Mouse (Mus musculus) hindbrain, embryonic 15.5 days (tissue): Measurements from ENCODE around the gene Tesk2. TPM values are rescaled to one million over a fixed set of nuclear protein-coding genes. Genes with fewer than 3 reads are reported as not detected.
A peak's percentile ranks its signal among the peaks of the same experiment; 100 is the strongest.
"Not testable (repeated sequence)": the region's sequence is repeated elsewhere in the genome, so short reads cannot be mapped to it uniquely, and the experiment has no call there.

Experiments
- ATAC-seq: fragments of 200-750 bp; cut with Nextera tagmentation; 2 replicates; pipeline ENCODE4 v1.8.0; 2017; ENCODE audit warnings: low read depth, moderate number of reproducible peaks, moderate TSS enrichment; ENCODE audit not compliant: low FRiP score
- H3K27ac ChIP-seq: fragments of 300-500 bp; sonication (generic); replicated peaks from 2 replicates; pipeline ENCODE4 v1.5.1; 2015; ENCODE audit warnings: mild to moderate bottlenecking, inconsistent platforms
- H3K27me3 ChIP-seq: fragments of 300-500 bp; sonication (generic); 2 replicates; pipeline ENCODE4 v1.6.1; 2015; ENCODE audit warnings: control low read depth, inconsistent platforms
- H3K36me3 ChIP-seq: fragments of 300-500 bp; sonication (generic); 2 replicates; pipeline ENCODE4 v1.6.1; 2015; ENCODE audit warnings: control low read depth, inconsistent platforms
- H3K4me1 ChIP-seq: fragments of 300-500 bp; sonication (generic); replicated peaks from 2 replicates; pipeline ENCODE4 v1.6.1; 2015; ENCODE audit warnings: control low read depth, inconsistent platforms
- H3K4me2 ChIP-seq: fragments of 300-500 bp; sonication (generic); 2 replicates; pipeline ENCODE4 v1.6.1; 2015; ENCODE audit warnings: moderate library complexity, mild to moderate bottlenecking, inconsistent platforms
- H3K4me3 ChIP-seq: fragments of 300-500 bp; sonication (generic); 2 replicates; pipeline ENCODE4 v1.5.1; 2015; ENCODE audit warnings: mild to moderate bottlenecking, inconsistent platforms
- H3K9ac ChIP-seq: fragments of 300-500 bp; sonication (generic); 2 replicates; pipeline ENCODE4 v1.6.1; 2015; ENCODE audit warnings: inconsistent platforms
- H3K9me3 ChIP-seq: fragments of 300-500 bp; sonication (generic); 2 replicates; pipeline ENCODE4 v1.6.1; 2016; ENCODE audit warnings: control low read depth, inconsistent platforms
- WGBS: fragments of 180-500 bp; shearing (Covaris S2); methylation state at CpG from one replicate; pipeline ENCODE4 v1.1.7; 2015; 5-methylcytosine and 5-hydroxymethylcytosine counted together
- polyA plus RNA-seq: library from polyadenylated mRNA; unstranded; fragments of >200 nt; fragmentation: Nextera tagmentation; extraction: Ambion mirVana; gene quantifications from 2 replicates; pipeline ENCODE4 v1.2.1, GENCODE M21; 2015

Gene Tesk2
- 2.6 and 3.3 TPM in 2 replicates for polyA plus RNA-seq

GRCm38 (mm10) chr4:116720343-116721097 lies at the start of gene Tesk2:
Gene Tesk2, plus strand, starts transcription at chr4:116720948.
- Histone ChIP-seq H3K9ac (peak within 1 kb of the TSS; percentile 62), H3K27me3 (0 out of 2 replicates have a peak, but pooled peaks cover 3% of the 10 kb centered on the region), H3K4me1 (peaks cover 11% of the 10 kb centered on the region), H3K9me3 (no peaks in the 10 kb centered on the region), H3K4me3 (peak within 1 kb of the TSS; percentile 86), H3K4me2 (peak within 1 kb of the TSS; percentile 96), H3K27ac (peak within 1 kb of the TSS; percentile 55), H3K36me3 (no peaks in the 10 kb centered on the region)
- ATAC-seq = peak; percentile 99
- WGBS = under 1% methylated on average over 34 of the region's 34 CpGs

- ATAC-seq = no peak
- 82% methylated on average over 2 of the region's 2 CpGs for WGBS
- Histone ChIP-seq H3K4me2 (no peak overlapping the region), H3K4me1 (no peaks in the 10 kb centered on the region), H3K36me3 (no peaks in the 10 kb centered on the region), H3K9ac (no peak overlapping the region), H3K27ac (no peak overlapping the region), H3K27me3 (no peaks in the 10 kb centered on the region), H3K4me3 (no peak overlapping the region), H3K9me3 (no peaks in the 10 kb centered on the region)
Observed at GRCm38 (mm10) chr4:116672785-116673184, 48.0 kb upstream of the Tesk2 start.

- H3K9ac ChIP-seq, H3K27me3 ChIP-seq, H3K4me2 ChIP-seq, H3K4me1 ChIP-seq, H3K36me3 ChIP-seq, H3K27ac ChIP-seq, H3K9me3 ChIP-seq, H3K4me3 ChIP-seq, ATAC-seq: not testable (repeated sequence)
- WGBS = 91% methylated on average over 6 of the region's 6 CpGs
Observed at GRCm38 (mm10) chr4:116674761-116675160, 46.0 kb upstream of the Tesk2 start.

- Histone ChIP-seq H3K27ac (no peak overlapping the region), H3K4me3 (no peak overlapping the region), H3K27me3 (no peaks in the 10 kb centered on the region), H3K4me1 (no peaks in the 10 kb centered on the region), H3K36me3 (no peaks in the 10 kb centered on the region), H3K9ac (no peak overlapping the region), H3K9me3 (no peaks in the 10 kb centered on the region), H3K4me2 (no peak overlapping the region)
- WGBS = 85% methylated on average over 3 of the region's 3 CpGs
- no peak for ATAC-seq
Observed at GRCm38 (mm10) chr4:116676027-116676426, 44.7 kb upstream of the Tesk2 start.

- Histone ChIP-seq H3K27me3 (no peaks in the 10 kb centered on the region), H3K27ac (no peak overlapping the region), H3K4me1 (no peaks in the 10 kb centered on the region), H3K9ac (no peak overlapping the region), H3K4me3 (no peak overlapping the region), H3K9me3 (no peaks in the 10 kb centered on the region), H3K36me3 (no peaks in the 10 kb centered on the region), H3K4me2 (no peak overlapping the region)
- no peak for ATAC-seq
- 90% methylated on average over 1 of the region's 1 CpGs for WGBS
Observed at GRCm38 (mm10) chr4:116677808-116678207, 42.9 kb upstream of the Tesk2 start.

- WGBS = 79% methylated on average over 5 of the region's 5 CpGs
Observed at GRCm38 (mm10) chr4:116679141-116679540, 41.6 kb upstream of the Tesk2 start.

GRCm38 (mm10) chr4:116680521-116680920 lies 40.2 kb upstream of the Tesk2 start:
- not testable (repeated sequence) for H3K27ac ChIP-seq, ATAC-seq, H3K9ac ChIP-seq, H3K4me3 ChIP-seq, H3K4me1 ChIP-seq, H3K27me3 ChIP-seq, H3K4me2 ChIP-seq, H3K36me3 ChIP-seq, H3K9me3 ChIP-seq
- WGBS = 90% methylated on average over 4 of the region's 4 CpGs

More at GRCm38 (mm10) chr4:116679141-116679540, 41.6 kb upstream of the Tesk2 start:
- ATAC-seq = no peak
- Histone ChIP-seq H3K9ac (no peak overlapping the region), H3K9me3 (no peaks in the 10 kb centered on the region), H3K4me1 (no peaks in the 10 kb centered on the region), H3K4me2 (no peak overlapping the region), H3K4me3 (no peak overlapping the region), H3K27me3 (no peaks in the 10 kb centered on the region), H3K36me3 (no peaks in the 10 kb centered on the region), H3K27ac (no peak overlapping the region)

GRCm38 (mm10) chr4:116683957-116684356 lies 36.8 kb upstream of the Tesk2 start:
- H3K9ac ChIP-seq = no peak overlapping the region
- no peaks in the 10 kb centered on the region for H3K9me3 ChIP-seq
- 95% methylated on average over 4 of the region's 4 CpGs for WGBS
- H3K36me3 ChIP-seq = 0 out of 2 replicates have a peak, but pooled peaks cover 1% of the 10 kb centered on the region
- no peak overlapping the region for H3K4me2 ChIP-seq
- peaks cover 21% of the 10 kb centered on the region for H3K4me1 ChIP-seq
- no peaks in the 10 kb centered on the region for H3K27me3 ChIP-seq
- ATAC-seq = no peak
- no peak overlapping the region for H3K4me3 ChIP-seq
- H3K27ac ChIP-seq = no peak overlapping the region

GRCm38 (mm10) chr4:116684665-116685064 lies 36.1 kb upstream of the Tesk2 start:
- no peak for ATAC-seq
- 0 out of 2 replicates have a peak, but pooled peaks cover 8% of the 10 kb centered on the region for H3K36me3 ChIP-seq
- H3K4me1 ChIP-seq = peaks cover 21% of the 10 kb centered on the region
- peak overlapping the region; percentile 79 for H3K27ac ChIP-seq
- H3K27me3 ChIP-seq = no peaks in the 10 kb centered on the region
- peak overlapping the region; percentile 62 for H3K4me3 ChIP-seq
- 86% methylated on average over 2 of the region's 2 CpGs for WGBS
- no peak overlapping the region for H3K9ac ChIP-seq
- H3K4me2 ChIP-seq = peak overlapping the region; percentile 80
- H3K9me3 ChIP-seq = no peaks in the 10 kb centered on the region

- H3K9ac ChIP-seq = peak within 1 kb of the TSS; percentile 51
- WGBS = under 1% methylated on average over 56 of the region's 56 CpGs
- peak; percentile 95 for ATAC-seq
Observed at GRCm38 (mm10) chr4:116685402-116686061, 35.2 kb upstream of the Tesk2 start, which contains the start of gene Prdx1. Gene Prdx1, plus strand, starts transcription at chr4:116685544.

GRCm38 (mm10) chr4:116687041-116687440 lies 33.7 kb upstream of the Tesk2 start:
- Histone ChIP-seq H3K4me1 (peaks cover 21% of the 10 kb centered on the region), H3K27ac (no peak overlapping the region), H3K36me3 (peaks cover 12% of the 10 kb centered on the region; the same call in 1 of the 2 replicates), H3K4me2 (peak overlapping the region; percentile 80), H3K9ac (no peak overlapping the region), H3K4me3 (peak overlapping the region; percentile 62), H3K27me3 (no peaks in the 10 kb centered on the region), H3K9me3 (no peaks in the 10 kb centered on the region)
- no peak for ATAC-seq
- 17% methylated on average over 1 of the region's 1 CpGs for WGBS

More at GRCm38 (mm10) chr4:116685402-116686061, 35.2 kb upstream of the Tesk2 start, which contains the start of gene Prdx1:
- Histone ChIP-seq H3K4me1 (peaks cover 21% of the 10 kb centered on the region), H3K4me2 (peak within 1 kb of the TSS; percentile 80), H3K36me3 (0 out of 2 replicates have a peak, but pooled peaks cover 8% of the 10 kb centered on the region), H3K27ac (peak within 1 kb of the TSS; percentile 79), H3K27me3 (no peaks in the 10 kb centered on the region), H3K4me3 (peak within 1 kb of the TSS; percentile 62), H3K9me3 (no peaks in the 10 kb centered on the region)

- no peak for ATAC-seq
- no peak overlapping the region for H3K9ac ChIP-seq
- H3K4me2 ChIP-seq = no peak overlapping the region
- peaks cover 27% of the 10 kb centered on the region for H3K36me3 ChIP-seq
- 90% methylated on average over 4 of the region's 4 CpGs for WGBS
- no peaks in the 10 kb centered on the region for H3K9me3 ChIP-seq
- no peaks in the 10 kb centered on the region for H3K27me3 ChIP-seq
- H3K27ac ChIP-seq = no peak overlapping the region
- H3K4me3 ChIP-seq = no peak overlapping the region
- peaks cover 21% of the 10 kb centered on the region for H3K4me1 ChIP-seq
Observed at GRCm38 (mm10) chr4:116689309-116689876, 31.4 kb upstream of the Tesk2 start.
